Mouse (Mus musculus) MEL (cell line): ENCODE data around the gene Unc45b. TPM values are rescaled to one million over a fixed set of nuclear protein-coding genes. Genes with fewer than 3 reads are reported as not detected.
"Not testable (repeated sequence)": the region's sequence is repeated elsewhere in the genome, so short reads cannot be mapped to it uniquely, and the experiment has no call there.

Source experiments
- DNase-seq: peaks from one replicate; pipeline ENCODE4 v3.0.0; 2011; ENCODE audit warnings: low read depth, low spot score
- H3K27ac ChIP-seq: 2 replicates; pipeline ENCODE4 v1.5.1; 2012; ENCODE audit warnings: low read depth, mild to moderate bottlenecking, control low read depth, low read length, moderate library complexity; ENCODE audit not compliant: control insufficient read depth
- H3K27me3 ChIP-seq, 2 experiments: fragments of 150-350 bp in 1 of 2; sonication (generic) in 1 of 2; 2 replicates each; pipeline ENCODE4 v1.6.1; 2012; ENCODE audit warnings: low read length in 2 of 2, mild to moderate bottlenecking in 2 of 2, improper control_type of control experiment in 1 of 2, moderate library complexity in 1 of 2; ENCODE audit not compliant: insufficient read depth in 2 of 2, control insufficient read depth in 1 of 2
- H3K36me3 ChIP-seq, 2 experiments: 2 replicates each; pipeline ENCODE4 v1.6.1; 2012 to 2014; ENCODE audit warnings: low read length in 2 of 2, improper control_type of control experiment in 1 of 2, inconsistent platforms in 1 of 2, mild to moderate bottlenecking in 1 of 2; ENCODE audit not compliant: insufficient read depth in 2 of 2, control insufficient read depth in 1 of 2
- H3K4me1 ChIP-seq, 2 experiments: fragments of 150-350 bp in 1 of 2; sonication (generic) in 1 of 2; 2 replicates each; pipeline ENCODE4 v1.6.1; 2012; ENCODE audit warnings: low read length in 2 of 2, improper control_type of control experiment in 1 of 2, mild to moderate bottlenecking in 1 of 2; ENCODE audit not compliant: insufficient read depth in 2 of 2, control insufficient read depth in 1 of 2
- H3K4me3 ChIP-seq, 2 experiments: fragments of 150-350 bp in 1 of 2; sonication (generic) in 1 of 2; 2 replicates each; pipeline ENCODE4 v1.5.1; 2012; ENCODE audit warnings: low read depth in 2 of 2, low read length in 2 of 2, mild to moderate bottlenecking in 2 of 2, moderate library complexity in 2 of 2, control low read depth in 1 of 2, improper control_type of control experiment in 1 of 2; ENCODE audit not compliant: control insufficient read depth in 1 of 2, insufficient read depth in 1 of 2
- H3K79me2 ChIP-seq: 2 replicates; pipeline ENCODE4 v1.6.1; 2012; ENCODE audit warnings: mild to moderate bottlenecking, low read length, moderate library complexity; ENCODE audit not compliant: control insufficient read depth, poor library complexity, insufficient read depth
- H3K9ac ChIP-seq: 2 replicates; pipeline ENCODE4 v1.6.1; 2012; ENCODE audit warnings: low read depth, mild to moderate bottlenecking, control low read depth, low read length, moderate library complexity; ENCODE audit not compliant: control insufficient read depth, poor library complexity, severe bottlenecking
- H3K9me3 ChIP-seq: fragments of 150-350 bp; sonication (generic); replicated peaks from 2 replicates; pipeline ENCODE4 v1.6.1; 2012; ENCODE audit warnings: mild to moderate bottlenecking, low read length, improper control_type of control experiment, moderate library complexity; ENCODE audit not compliant: insufficient read depth
- BHLHE40 ChIP-seq: IDR thresholded peaks from 2 replicates; pipeline ENCODE4 v1.6.1; 2012; ENCODE audit warnings: low read depth, mild to moderate bottlenecking, inconsistent platforms, low read length, improper control_type of control experiment, borderline replicate concordance
- ETS1 ChIP-seq: IDR thresholded peaks from 2 replicates; pipeline ENCODE4 v1.6.1; 2012; ENCODE audit warnings: low read depth, mild to moderate bottlenecking, inconsistent platforms, low read length, improper control_type of control experiment, moderate library complexity
- MAZ ChIP-seq: IDR thresholded peaks from 2 replicates; pipeline ENCODE4 v1.6.1; 2012; ENCODE audit warnings: low read depth, mild to moderate bottlenecking, inconsistent platforms, low read length, improper control_type of control experiment
- POLR2A ChIP-seq, 2 experiments: IDR thresholded peaks; 2 replicates each; pipeline ENCODE4 v1.6.1; 2011 to 2012; ENCODE audit warnings: low read length in 2 of 2, mild to moderate bottlenecking in 2 of 2, control low read depth in 1 of 2, improper control_type of control experiment in 1 of 2, low read depth in 1 of 2, moderate library complexity in 1 of 2; ENCODE audit not compliant: control insufficient read depth in 1 of 2, insufficient read depth in 1 of 2, poor library complexity in 1 of 2
- RCOR1 ChIP-seq: IDR thresholded peaks from 2 replicates; pipeline ENCODE4 v1.6.1; 2012; ENCODE audit warnings: low read depth, mild to moderate bottlenecking, inconsistent platforms, low read length, improper control_type of control experiment
- SMC3 ChIP-seq: IDR thresholded peaks from 2 replicates; pipeline ENCODE4 v1.6.1; 2011; ENCODE audit warnings: low read depth, low read length, improper control_type of control experiment
- TAL1 ChIP-seq: IDR thresholded peaks from 2 replicates; pipeline ENCODE4 v1.6.1; 2012; ENCODE audit warnings: mild to moderate bottlenecking, inconsistent platforms, low read length, moderate library complexity, mixed read lengths
- TBP ChIP-seq: IDR thresholded peaks from 2 replicates; pipeline ENCODE4 v1.8.0; 2011; ENCODE audit warnings: low read depth, low read length, improper control_type of control experiment
- USF2 ChIP-seq, 2 experiments: IDR thresholded peaks; 2 replicates each; pipeline ENCODE4 v1.6.1; 2011 to 2012; ENCODE audit warnings: improper control_type of control experiment in 2 of 2, low read length in 2 of 2, borderline replicate concordance in 1 of 2, inconsistent platforms in 1 of 2, low read depth in 1 of 2, mild to moderate bottlenecking in 1 of 2; ENCODE audit not compliant: insufficient read depth in 1 of 2
- ZKSCAN1 ChIP-seq: IDR thresholded peaks from 2 replicates; pipeline ENCODE4 v1.6.1; 2012; ENCODE audit warnings: low read depth, mild to moderate bottlenecking, inconsistent platforms, low read length, improper control_type of control experiment, moderate library complexity
- polyA plus RNA-seq, 2 experiments: library from polyadenylated mRNA; stranded (reverse) in 1 of 2; unstranded in 1 of 2; fragments of >175 nt in 1 of 2; fragments of >200 nt in 1 of 2; gene quantifications; 2 replicates each; pipeline versions ENCODE4 v1.2.1 to v1.2.4; 2012; ENCODE audit warnings: low replicate concordance in 2 of 2, low read depth in 1 of 2; ENCODE audit not compliant: insufficient read length in 2 of 2, insufficient read depth in 1 of 2, missing spikeins in 1 of 2
- total RNA-seq: library from RNA; depleted of rRNA; stranded (reverse); fragments of 300-350 nt; gene quantifications from 2 replicates; pipeline ENCODE4 v1.2.3, GENCODE M21; 2012

The Unc45b gene
- total and polyA plus RNA-seq, 3 experiments = 0.08 to 0.29 TPM; not detected in 1

GRCm38 (mm10) chr11:82929633-82929950 is 19.2 kb downstream of the Unc45b start:
- DNase-seq = no peak
- Histone ChIP-seq H3K9ac (no peak overlapping the region), H3K27me3 (no peaks in the 10 kb centered on the region), H3K4me3 (no peak overlapping the region), H3K79me2 (no peaks in the 10 kb centered on the region), H3K36me3 (no peaks in the 10 kb centered on the region), H3K27ac (no peak overlapping the region), H3K9me3 (no peaks in the 10 kb centered on the region; the same call in 1 of the 2 replicates), H3K4me1 (no peaks in the 10 kb centered on the region)
- TF ChIP-seq POLR2A (IDR thresholded peaks at IDR 0.05; ENCODE audit: control insufficient read depth in 1 of 2, insufficient read depth in 1 of 2, low read depth in 1 of 2, low read length in 2 of 2, poor library complexity in 1 of 2) (no peak), USF2 (IDR thresholded peaks at IDR 0.05; ENCODE audit: borderline replicate concordance in 1 of 2, insufficient read depth in 1 of 2, low read depth in 1 of 2, low read length in 2 of 2) (no peak), TAL1 (no peak), MAZ (no peak), BHLHE40 (no peak), TBP (no peak), ETS1 (no peak), SMC3 (no peak), ZKSCAN1 (no peak), RCOR1 (no peak)
- TF ChIP-seq, all 39 proteins: peak for 0

DNA sequence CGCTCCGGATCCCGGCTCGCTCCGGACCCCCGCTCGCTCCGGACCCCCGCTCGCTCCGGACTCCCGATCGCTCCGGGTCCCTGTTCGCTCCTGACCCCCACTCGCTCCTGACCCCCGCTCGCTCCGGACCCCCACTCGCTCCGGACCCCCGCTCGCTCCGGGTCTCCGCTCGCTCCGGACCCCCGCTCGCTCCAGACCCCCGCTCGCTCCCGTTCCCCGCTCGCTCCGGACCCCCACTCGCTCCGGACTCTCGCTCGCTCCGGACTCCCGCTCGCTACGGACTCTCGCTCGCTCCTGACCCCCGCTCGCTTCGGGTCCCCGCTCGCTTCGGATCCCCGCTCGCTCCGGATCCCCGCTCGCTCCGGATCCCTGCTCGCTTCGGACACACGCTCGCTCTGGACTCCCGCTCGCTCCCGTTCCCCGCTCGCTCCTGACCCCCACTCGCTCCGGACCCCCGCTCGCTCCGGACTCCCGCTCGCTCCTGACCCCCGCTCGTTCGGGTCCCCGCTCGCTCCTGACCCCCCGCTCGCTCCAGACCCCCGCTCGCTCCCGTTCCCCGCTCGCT is 20.1 kb downstream of the Unc45b start:
- not testable (repeated sequence) for H3K79me2 ChIP-seq, H3K4me1 ChIP-seq, H3K27ac ChIP-seq, H3K36me3 ChIP-seq, DNase-seq, H3K9me3 ChIP-seq, H3K9ac ChIP-seq, H3K27me3 ChIP-seq, H3K4me3 ChIP-seq

DNA sequence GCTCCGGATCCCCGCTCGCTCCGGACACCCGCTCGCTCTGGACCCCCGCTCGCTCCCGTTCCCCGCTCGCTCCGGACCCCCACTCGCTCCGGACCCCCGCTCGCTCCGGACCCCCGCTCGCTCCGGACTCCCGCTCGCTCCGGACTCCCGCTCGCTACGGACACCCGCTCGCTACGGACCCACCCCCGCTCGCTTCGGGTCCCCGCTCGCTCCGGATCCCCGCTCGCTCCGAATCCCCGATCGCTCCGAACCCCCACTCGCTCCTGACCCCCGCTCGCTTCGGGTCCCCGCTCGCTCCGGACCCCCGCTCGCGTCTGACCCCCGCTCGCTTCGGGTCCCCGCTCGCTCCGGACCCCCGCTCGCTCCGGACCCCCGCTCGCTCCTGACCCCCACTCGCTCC is 20.8 kb downstream of the Unc45b start:
- not testable (repeated sequence) for H3K79me2 ChIP-seq, H3K9me3 ChIP-seq, H3K9ac ChIP-seq, H3K36me3 ChIP-seq, H3K27ac ChIP-seq, DNase-seq, H3K4me1 ChIP-seq, H3K27me3 ChIP-seq, H3K4me3 ChIP-seq

GRCm38 (mm10) chr11:82931671-82932450 is 21.5 kb downstream of the Unc45b start:
- H3K9ac ChIP-seq, H3K36me3 ChIP-seq: not testable (repeated sequence)

More at GRCm38 (mm10) chr11:82931671-82932450, 21.5 kb downstream of the Unc45b start:
- H3K9me3 ChIP-seq, H3K4me1 ChIP-seq, H3K27ac ChIP-seq, H3K27me3 ChIP-seq, H3K79me2 ChIP-seq, H3K4me3 ChIP-seq, DNase-seq: not testable (repeated sequence)
